Mouse (Mus musculus): ENCODE results near the gene Wfdc17. TPM values are rescaled to one million over a fixed set of nuclear protein-coding genes. Genes with fewer than 3 reads are reported as not detected.
A peak's percentile ranks its signal among the peaks of the same experiment; 100 is the strongest.

The Wfdc17 gene
- total RNA-seq, 2 experiments from 2014 or later: 0.43 to 0.64 TPM

- intact Hi-C loops (cut with DNase I; ENCODE audit: low total_unique reads): no loop called here
- DNase-seq: no peak
These were observed 33.3 kb downstream of the Wfdc17 start for GRCm38 (mm10) chr11:83737109-83737558.

GRCm38 (mm10) chr11:83739241-83739640 is 35.5 kb downstream of the Wfdc17 start:
- DNase-seq: peak; percentile 64

GRCm38 (mm10) chr11:83740443-83740991 is 36.7 kb downstream of the Wfdc17 start:
- no peak for DNase-seq
- intact Hi-C loops (cut with DNase I; ENCODE audit: low total_unique reads): loop anchor here (2.0 kb wide), 1 partner anchor 184 kb away; no protein-coding TSS in a partner anchor

More at GRCm38 (mm10) chr11:83739241-83739640, 35.5 kb downstream of the Wfdc17 start:
- intact Hi-C loops (cut with DNase I; ENCODE audit: low total_unique reads): no loop called here

- no peak for DNase-seq
- intact Hi-C loops (cut with DNase I; ENCODE audit: low total_unique reads): loop anchor here (2.0 kb wide), 1 partner anchor 185 kb away; no protein-coding TSS in a partner anchor
These were observed 38.0 kb downstream of the Wfdc17 start for GRCm38 (mm10) chr11:83741841-83742240.

- intact Hi-C loops (cut with DNase I; ENCODE audit: low total_unique reads): no loop called here
These were observed 39.1 kb downstream of the Wfdc17 start for GRCm38 (mm10) chr11:83742731-83743355.

GRCm38 (mm10) chr11:83743525-83743924 is 39.7 kb downstream of the Wfdc17 start:
- intact Hi-C loops (cut with DNase I; ENCODE audit: low total_unique reads): no loop called here
- no peak for DNase-seq

More at GRCm38 (mm10) chr11:83742731-83743355, 39.1 kb downstream of the Wfdc17 start:
- DNase-seq: no peak

GRCm38 (mm10) chr11:83746152-83746551 is 42.4 kb downstream of the Wfdc17 start:
- intact Hi-C loops (cut with DNase I; ENCODE audit: low total_unique reads): no loop called here
- no peak for DNase-seq

- no peak for DNase-seq
- intact Hi-C loops (cut with DNase I; ENCODE audit: low total_unique reads): no loop called here
These were observed 42.9 kb downstream of the Wfdc17 start, which contains the start of gene Wfdc21 for GRCm38 (mm10) chr11:83746681-83747080. Wfdc21 (plus strand) TSS chr11:83746940.

GRCm38 (mm10) chr11:83747376-83748265 is 43.8 kb downstream of the Wfdc17 start:
- no peak for DNase-seq
- intact Hi-C loops (cut with DNase I; ENCODE audit: low total_unique reads): no loop called here

- intact Hi-C loops (cut with DNase I; ENCODE audit: low total_unique reads): no loop called here
- DNase-seq: peak; percentile 94
These were observed 49.9 kb downstream of the Wfdc17 start, which contains the start of gene Heatr6 for GRCm38 (mm10) chr11:83753581-83754181. Heatr6 (plus strand) TSS chr11:83753696.

GRCm38 (mm10) chr11:83754227-83754626 is 50.4 kb downstream of the Wfdc17 start:
- no peak for DNase-seq
- intact Hi-C loops (cut with DNase I; ENCODE audit: low total_unique reads): no loop called here

Other genes with a start within 250 kb of the Wfdc17 start
- gene Mmp28, start 240.9 kb upstream of the Wfdc17 start, total RNA-seq (2021): 1 to 10 TPM; 3.7 to 4.0 TPM
- 10 to 100 TPM; 22.5 to 24.5 TPM for gene Taf15, start 230.9 kb upstream of the Wfdc17 start, total RNA-seq (2021)
- gene Heatr9, start 181.8 kb upstream of the Wfdc17 start, total RNA-seq (2021): not detected
- gene Ccl5, start 173.5 kb upstream of the Wfdc17 start, total RNA-seq (2021): not detected
- gene Ccl9, start 125.4 kb upstream of the Wfdc17 start, total RNA-seq (2021): 1 to 10 TPM; 4.1 to 5.9 TPM
- gene Ccl6, start 110.9 kb upstream of the Wfdc17 start, total RNA-seq (2021): 1 to 10 TPM; 2.7 to 2.9 TPM
- not detected for gene Rpl9-ps1, start 58.4 kb upstream of the Wfdc17 start, total RNA-seq (2021)
- not detected for gene Ccl3, start 54.6 kb upstream of the Wfdc17 start, total RNA-seq (2021)
- not detected for gene Ccl4, start 41.4 kb upstream of the Wfdc17 start, total RNA-seq (2021)
- gene Wfdc18, start 5.0 kb downstream of the Wfdc17 start, total RNA-seq (2021): not detected
- not detected for gene Wfdc21, start 42.9 kb downstream of the Wfdc17 start, total RNA-seq (2021)
- gene Heatr6, start 49.7 kb downstream of the Wfdc17 start, total RNA-seq (2021): 1 to 10 TPM; 6.6 TPM
- not detected for gene Hnf1b, start 146.1 kb downstream of the Wfdc17 start, total RNA-seq (2021)
- gene Ddx52, start 238.1 kb downstream of the Wfdc17 start, total RNA-seq (2021): 1 to 10 TPM; 9.3 to 9.4 TPM

Data from gastrocnemius, postnatal 14 days (tissue).